Mouse (Mus musculus) v-Abl transformed pro-B cells (cell line): ENCODE data around the gene Zfp853.

ENCODE experiments used
- in situ Hi-C, 2 experiments: fragments of 400-800 bp; cut with MboI; formaldehyde crosslinking; loops; one replicate each; pipeline ENCODE4 v1.15.1; 2025; ENCODE audit not compliant: unreplicated experiment in 2 of 2

Gene Zfp853

GRCm38 (mm10) chr5:143293404-143293803 lies at the start of gene Zfp853:
Gene Zfp853 (minus strand): TSS chr5:143293623.
- in situ Hi-C loops, result no loop called here

DNA sequence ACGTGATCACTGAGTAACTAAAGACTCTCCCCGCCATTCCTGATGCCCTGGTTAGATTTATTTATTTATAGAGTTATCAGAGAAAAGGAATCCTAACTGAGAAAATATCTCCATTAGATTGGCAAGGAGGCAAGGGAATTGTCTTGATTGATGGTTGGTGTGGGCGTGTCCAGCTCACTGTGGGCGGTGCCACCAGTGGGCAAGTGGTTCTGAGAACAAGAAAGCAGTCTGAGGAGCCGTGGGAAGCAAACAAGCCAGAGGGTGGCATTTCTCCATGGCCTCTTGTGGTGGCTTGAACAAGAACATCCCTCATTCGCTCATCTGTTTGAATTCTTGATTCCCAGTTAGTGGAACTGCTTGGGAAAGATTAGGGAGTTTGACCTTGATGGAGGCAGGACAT lies 46.2 kb upstream of the Zfp853 start:
- in situ Hi-C loops, result no loop called here

GRCm38 (mm10) chr5:143336559-143336958 lies 43.1 kb upstream of the Zfp853 start:
- in situ Hi-C loops, result no loop called here

DNA sequence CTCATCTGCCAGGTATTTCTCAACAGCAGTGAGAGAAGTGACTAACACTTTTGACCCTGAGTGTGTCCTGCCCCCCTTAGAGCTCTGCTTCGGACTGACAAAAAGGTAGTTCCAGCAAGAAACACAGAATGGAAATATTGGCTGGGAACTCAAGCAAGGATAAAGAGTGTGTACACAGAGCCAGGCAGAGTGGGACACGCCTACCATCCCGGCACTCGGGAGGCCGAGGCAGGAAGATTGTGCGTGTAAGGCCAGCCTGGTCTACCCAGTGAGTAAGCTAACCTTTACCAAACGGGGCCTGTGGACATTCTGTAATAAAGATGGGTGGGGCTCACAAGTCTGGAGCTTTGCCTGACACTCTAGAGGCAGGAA lies 41.7 kb upstream of the Zfp853 start:
- in situ Hi-C loops, result no loop called here

DNA sequence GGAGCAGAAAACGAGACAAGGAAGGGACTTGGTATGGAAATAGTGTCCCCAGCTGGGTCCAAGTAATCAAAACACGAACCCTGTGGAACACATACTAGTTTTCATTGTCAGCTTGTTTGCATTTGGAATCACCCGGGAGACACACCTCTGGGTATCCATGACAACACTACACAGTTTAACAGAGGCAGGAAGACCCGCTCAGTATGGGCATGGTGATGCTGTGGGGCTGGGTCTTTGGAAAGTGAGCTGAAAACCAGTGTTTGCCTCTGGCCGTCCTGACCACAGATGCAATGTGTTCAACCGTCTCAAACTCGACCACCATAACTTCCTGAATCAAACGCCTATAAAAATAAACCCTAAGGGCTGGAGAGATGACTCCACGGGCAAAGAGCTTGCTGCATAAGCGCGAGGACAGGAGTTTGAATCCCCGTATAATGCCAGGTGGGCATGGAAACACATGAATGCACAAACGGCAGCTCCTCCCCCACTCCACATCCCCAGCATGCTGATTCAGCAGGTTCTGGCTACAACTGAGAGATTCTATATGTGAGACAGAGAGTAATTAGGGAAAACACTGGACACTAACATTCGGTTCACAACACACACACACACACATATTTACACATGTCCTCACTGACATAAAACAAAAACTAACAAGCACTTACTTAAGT lies 41.1 kb upstream of the Zfp853 start:
- in situ Hi-C loops, result loop anchor here (5.0 kb wide), 1 partner anchor 88 kb away; no protein-coding TSS in a partner anchor

DNA sequence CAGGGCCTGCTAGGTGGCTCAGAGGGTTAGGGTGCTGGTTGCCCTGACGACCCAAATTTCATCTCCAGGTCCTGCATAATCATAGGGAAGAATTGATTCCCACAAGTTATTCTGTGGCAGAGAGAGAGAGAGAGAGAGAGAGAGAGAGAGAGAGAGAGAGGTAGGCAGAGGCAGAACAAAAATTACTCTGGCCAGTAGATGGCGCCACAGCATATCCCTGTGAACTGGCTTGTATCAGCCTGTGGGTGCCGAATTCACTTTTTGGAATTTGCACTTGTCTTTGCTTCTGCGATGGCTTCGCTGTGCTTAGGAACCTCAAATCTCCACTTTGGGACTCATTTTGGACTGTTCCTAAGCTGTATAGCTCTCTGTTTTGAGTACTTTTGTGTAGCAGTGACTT lies 40.4 kb upstream of the Zfp853 start:
- in situ Hi-C loops, result loop anchor here (5.0 kb wide), 1 partner anchor 88 kb away; no protein-coding TSS in a partner anchor

- in situ Hi-C loops, result loop anchor here in 1 of 2 experiments (5.0 kb wide), 1 partner anchor 223 kb away; no protein-coding TSS in a partner anchor
These were observed 35.5 kb upstream of the Zfp853 start, which contains the start of gene Zdhhc4 for GRCm38 (mm10) chr5:143328690-143329495. Gene Zdhhc4 (minus strand): TSS chr5:143329256.

DNA sequence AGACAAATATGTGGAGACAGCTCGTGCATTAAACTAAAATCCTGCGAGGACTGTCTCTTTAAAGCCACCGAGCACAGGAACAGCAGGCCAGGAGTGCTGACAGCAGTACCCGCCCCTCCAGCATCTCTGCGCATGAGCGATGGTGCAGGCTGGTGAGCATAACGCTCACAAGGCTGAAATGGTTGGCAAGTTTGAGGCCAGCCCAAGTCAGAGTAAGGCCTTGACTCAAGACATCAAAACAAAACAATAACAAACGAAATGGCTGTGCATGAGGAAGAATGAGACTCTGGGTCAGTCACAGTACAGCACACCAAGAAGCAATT lies 23.8 kb upstream of the Zfp853 start:
- in situ Hi-C loops, result loop anchor here (5.0 to 25.0 kb wide), 3 partner anchors 90 to 1445 kb away; partner anchors contain the start of genes Tmem130 (in 1 of the 2) and Trrap (in 1 of the 2)

DNA sequence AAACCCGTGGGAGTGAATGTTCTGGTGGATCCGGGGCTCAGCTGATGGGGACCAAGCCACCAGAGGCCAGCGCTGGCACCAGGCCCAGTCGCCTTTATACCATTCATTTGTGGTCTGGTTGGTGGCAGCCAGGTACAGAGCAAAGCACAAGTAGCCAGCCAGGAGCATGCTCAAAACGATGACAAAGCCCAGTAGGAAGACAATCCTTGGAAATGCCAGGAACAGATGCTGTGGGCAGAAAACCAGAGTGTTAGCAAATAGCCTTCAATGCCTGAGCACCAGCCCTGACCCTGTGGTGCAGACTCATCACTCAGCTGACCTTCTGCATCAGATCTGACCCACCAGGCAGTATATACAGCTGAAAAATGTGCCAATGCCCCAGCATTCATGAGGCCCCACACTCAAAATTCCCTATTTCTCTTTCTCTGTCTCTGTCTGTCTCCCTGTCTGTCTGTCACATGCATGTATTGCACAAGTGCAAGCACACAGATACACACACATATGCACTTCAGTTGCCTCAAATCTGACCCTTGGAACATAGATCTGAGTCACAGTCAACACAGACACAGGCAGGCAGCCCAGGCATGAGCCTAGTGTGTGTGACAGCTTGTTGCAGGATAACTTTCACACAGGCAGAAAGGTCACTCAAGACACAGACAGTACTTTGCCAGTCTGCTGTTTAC lies 23.3 kb upstream of the Zfp853 start:
- in situ Hi-C loops, result loop anchor here (5.0 to 25.0 kb wide), 3 partner anchors 91 to 1446 kb away; partner anchors contain the start of genes Tmem130 (in 1 of the 2) and Trrap (in 1 of the 2)

DNA sequence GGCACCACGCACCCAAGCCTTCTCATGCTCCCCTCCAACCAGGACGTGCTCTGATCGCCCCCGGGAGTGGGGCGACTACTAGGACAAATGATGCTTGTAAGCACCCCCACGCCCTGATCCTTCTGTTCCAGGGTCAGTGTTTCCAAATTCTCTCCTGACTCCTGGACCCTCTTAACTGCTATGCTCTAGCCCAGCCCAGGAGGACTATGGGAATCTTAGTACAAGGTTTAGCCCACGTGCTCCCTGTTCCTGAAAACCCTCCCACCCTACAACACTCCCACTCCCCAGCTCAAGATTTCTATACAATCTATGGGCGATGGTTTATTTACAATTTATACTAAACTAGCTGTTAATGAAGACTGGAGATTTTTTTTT lies 22.1 kb upstream of the Zfp853 start:
- in situ Hi-C loops, result loop anchor here (5.0 to 25.0 kb wide), 3 partner anchors 92 to 1447 kb away; partner anchors contain the start of genes Tmem130 (in 1 of the 2) and Trrap (in 1 of the 2)

- in situ Hi-C loops, result loop anchor here (5.0 to 25.0 kb wide), 3 partner anchors 92 to 1447 kb away; partner anchors contain the start of genes Tmem130 (in 1 of the 2) and Trrap (in 1 of the 2)
These were observed 21.5 kb upstream of the Zfp853 start, which contains the start of gene E130309D02Rik for GRCm38 (mm10) chr5:143314730-143315513. Gene E130309D02Rik (minus strand): TSS chr5:143315360.

- in situ Hi-C loops, result loop anchor here (10.0 to 25.0 kb wide), 2 partner anchors 231 to 1448 kb away; partner anchors contain the start of genes Tmem130 (in 1 of the 2) and Trrap (in 1 of the 2)
These were observed 20.8 kb upstream of the Zfp853 start for GRCm38 (mm10) chr5:143314183-143314729.

GRCm38 (mm10) chr5:143311886-143312285 lies 18.5 kb upstream of the Zfp853 start:
- in situ Hi-C loops, result loop anchor here (10.0 to 25.0 kb wide), 2 partner anchors 233 to 1450 kb away; partner anchors contain the start of genes Tmem130 (in 1 of the 2) and Trrap (in 1 of the 2)

DNA sequence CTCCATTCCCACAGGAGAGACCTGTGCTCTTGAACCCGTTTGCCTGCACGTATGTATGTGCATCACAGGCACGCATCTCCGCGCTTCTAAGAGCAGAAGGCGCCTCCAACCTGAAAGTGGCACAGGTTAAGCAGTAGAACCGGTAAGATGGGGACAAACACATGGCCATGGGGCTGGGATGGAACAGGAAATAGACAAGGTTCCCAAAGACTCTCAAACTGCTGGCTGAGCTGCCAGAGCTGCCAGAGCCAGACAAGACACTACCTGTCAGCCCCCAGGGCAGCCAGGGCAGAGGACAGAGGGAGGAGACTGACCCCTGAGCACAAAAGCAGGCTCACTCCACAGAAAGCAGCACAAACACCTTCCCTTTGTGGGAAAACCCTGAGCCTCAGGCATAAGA lies 16.5 kb upstream of the Zfp853 start:
- in situ Hi-C loops, result loop anchor here (10.0 to 25.0 kb wide), 3 partner anchors 235 to 1452 kb away; partner anchors contain the start of genes Tmem130 (in 1 of the 2) and Trrap (in 1 of the 2)

DNA sequence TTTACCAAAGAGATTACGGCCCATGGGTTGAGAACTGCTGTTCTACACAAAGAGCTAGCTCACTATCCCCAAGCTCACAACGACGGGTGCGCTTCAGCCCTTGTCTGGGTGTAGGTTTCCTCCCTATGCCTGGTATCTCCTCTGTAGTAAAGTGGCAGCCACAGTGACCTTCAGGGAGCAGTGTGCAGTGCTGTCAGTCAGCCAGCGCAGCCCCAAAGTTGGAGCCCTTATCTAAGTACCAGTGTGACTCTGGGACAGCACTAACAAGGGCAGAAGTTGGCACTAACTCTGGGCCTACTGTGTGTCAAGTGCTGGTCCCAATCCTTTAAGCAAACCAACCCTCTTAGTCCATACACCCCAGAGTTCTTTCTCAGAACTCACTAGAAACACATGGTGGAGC lies 15.4 kb upstream of the Zfp853 start:
- in situ Hi-C loops, result loop anchor here in 1 of 2 experiments (10.0 to 25.0 kb wide), 2 partner anchors 424 to 1453 kb away; partner anchors contain the start of genes Tmem130 and Trrap

GRCm38 (mm10) chr5:143304251-143304650 lies 10.8 kb upstream of the Zfp853 start:
- in situ Hi-C loops, result loop anchor here in 1 of 2 experiments (5.0 to 25.0 kb wide), 3 partner anchors 367 to 1458 kb away; partner anchors contain the start of genes Tmem130 and Trrap

- in situ Hi-C loops, result loop anchor here in 1 of 2 experiments (5.0 to 25.0 kb wide), 3 partner anchors 364 to 1461 kb away; partner anchors contain the start of genes Tmem130 and Trrap
These were observed 7.9 kb upstream of the Zfp853 start for GRCm38 (mm10) chr5:143301296-143301695.

DNA sequence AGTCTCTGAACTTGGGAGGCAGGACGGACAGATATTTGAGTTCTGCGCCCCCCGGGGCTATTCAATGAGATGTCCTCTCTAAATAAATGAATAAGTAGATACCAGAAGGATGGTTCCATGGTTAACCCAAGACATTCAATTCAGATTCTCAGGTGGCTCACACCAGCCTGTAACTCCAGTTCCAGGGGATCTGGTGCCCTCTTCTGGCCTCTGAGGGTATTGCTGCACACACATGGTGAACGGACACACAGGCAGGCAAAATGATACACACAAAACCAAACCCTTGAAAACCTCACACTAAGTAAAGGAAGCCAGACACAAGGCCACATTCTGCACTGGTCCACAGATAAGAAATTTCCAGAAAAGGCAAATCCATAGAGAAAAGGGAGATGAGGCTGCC lies 6.3 kb upstream of the Zfp853 start:
- in situ Hi-C loops, result loop anchor here (5.0 to 25.0 kb wide), 4 partner anchors 122 to 1463 kb away; partner anchors contain the start of genes Tmem130 (in 1 of the 2) and Trrap (in 1 of the 2)

GRCm38 (mm10) chr5:143298391-143298790 lies 5.0 kb upstream of the Zfp853 start:
- in situ Hi-C loops, result loop anchor here (5.0 kb wide), 1 partner anchor 121 kb away; no protein-coding TSS in a partner anchor
